Mouse (Mus musculus): ENCODE measurements around the gene Spsb1. TPM values are rescaled to one million over a fixed set of nuclear protein-coding genes. Genes with fewer than 3 reads are reported as not detected.
A peak's percentile ranks its signal among the peaks of the same experiment; 100 is the strongest.

Gene Spsb1
- polyA plus RNA-seq, 1 experiment from 2014 or later: 18.2 TPM

- H3K9me3 ChIP-seq (replicated peaks): no peaks in the 10 kb centered on the region
- 0 out of 2 replicates have a peak, but pooled peaks cover 11% of the 10 kb centered on the region for H3K36me3 ChIP-seq
- H3K4me2 ChIP-seq (replicated peaks): no peak overlapping the region
- H3K27ac ChIP-seq (replicated peaks): no peak overlapping the region
- no peak for ATAC-seq (ENCODE audit: insufficient number of reproducible peaks, low FRiP score, low TSS enrichment, low read depth)
- WGBS: 80% methylated on average over 15 of the region's 15 CpGs
- H3K27me3 ChIP-seq: no peaks in the 10 kb centered on the region
- H3K4me1 ChIP-seq: peaks cover 38% of the 10 kb centered on the region
- no peak overlapping the region for H3K9ac ChIP-seq
- H3K4me3 ChIP-seq (replicated peaks): no peak overlapping the region
These were observed 27.3 kb upstream of the Spsb1 start for GRCm38 (mm10) chr4:149982154-149982553.

DNA sequence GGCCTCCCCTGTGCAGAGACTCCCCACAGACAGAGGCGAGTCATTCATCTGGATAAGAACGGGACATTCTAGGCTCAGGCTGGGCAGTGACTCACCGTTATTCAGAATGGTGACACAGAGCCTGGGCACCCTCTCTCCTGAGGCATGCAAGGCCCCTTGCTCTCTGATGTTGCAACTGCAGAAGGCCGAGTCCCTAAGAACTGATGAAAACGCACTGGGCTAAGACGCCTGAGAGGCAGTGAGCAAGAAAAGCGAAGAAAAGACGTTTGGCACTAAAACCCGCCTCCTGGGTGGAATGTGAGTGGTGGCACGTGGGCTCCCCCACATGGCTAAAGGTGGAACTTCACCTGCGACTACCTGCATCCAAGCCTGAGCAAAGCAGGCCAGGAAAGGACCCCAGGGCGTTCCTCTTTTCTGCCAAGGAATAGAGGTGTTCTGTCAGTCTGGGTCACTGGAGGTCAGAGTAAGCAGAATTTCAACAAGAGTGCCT, 25.0 kb upstream of the Spsb1 start:
- H3K27ac ChIP-seq (replicated peaks): no peak overlapping the region
- H3K9ac ChIP-seq: no peak overlapping the region
- no peaks in the 10 kb centered on the region for H3K9me3 ChIP-seq (replicated peaks)
- H3K4me1 ChIP-seq: peaks cover 38% of the 10 kb centered on the region
- peak; percentile 6; the same call in 1 of the 2 replicates for ATAC-seq (ENCODE audit: insufficient number of reproducible peaks, low FRiP score, low TSS enrichment, low read depth)
- 2% methylated on average over 12 of the region's 12 CpGs for WGBS
- H3K4me2 ChIP-seq (replicated peaks): peak overlapping the region; percentile 45
- H3K36me3 ChIP-seq: 0 out of 2 replicates have a peak, but pooled peaks cover 11% of the 10 kb centered on the region
- H3K4me3 ChIP-seq (replicated peaks): no peak overlapping the region; the same call in 1 of the 2 replicates
- no peaks in the 10 kb centered on the region for H3K27me3 ChIP-seq

GRCm38 (mm10) chr4:149978820-149979219, 24.0 kb upstream of the Spsb1 start:
- Histone ChIP-seq H3K9me3 (replicated peaks) (no peaks in the 10 kb centered on the region), H3K9ac (no peak overlapping the region), H3K27ac (replicated peaks) (no peak overlapping the region), H3K4me3 (replicated peaks) (no peak overlapping the region), H3K27me3 (no peaks in the 10 kb centered on the region), H3K36me3 (0 out of 2 replicates have a peak, but pooled peaks cover 11% of the 10 kb centered on the region), H3K4me1 (peaks cover 38% of the 10 kb centered on the region), H3K4me2 (replicated peaks) (no peak overlapping the region)
- no peak for ATAC-seq (ENCODE audit: insufficient number of reproducible peaks, low FRiP score, low TSS enrichment, low read depth)
- WGBS: 86% methylated on average over 2 of the region's 2 CpGs

- H3K27ac ChIP-seq (replicated peaks): peak overlapping the region; percentile 34; the same call in 1 of the 2 replicates
These were observed 23.1 kb upstream of the Spsb1 start for GRCm38 (mm10) chr4:149977801-149978544.

DNA sequence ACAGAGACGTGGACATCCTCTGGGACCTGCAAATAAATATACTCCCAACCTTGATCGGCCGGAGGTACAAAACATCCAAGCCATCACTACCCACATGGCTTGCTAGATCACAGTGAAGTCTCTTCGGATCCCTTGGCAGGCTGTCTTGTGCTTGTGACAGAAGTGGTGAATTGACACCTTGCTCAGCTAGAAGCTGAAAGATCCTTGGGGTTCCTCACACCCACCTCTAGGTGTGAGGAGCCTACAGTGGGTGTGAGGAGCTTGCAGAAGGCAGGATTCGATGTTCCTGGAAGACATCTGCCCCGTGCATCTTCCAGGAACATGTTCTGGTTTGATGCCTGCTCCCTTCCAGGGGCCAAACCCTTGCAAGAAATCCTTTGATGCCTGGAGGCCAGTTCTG, 22.3 kb upstream of the Spsb1 start:
- WGBS: 73% methylated on average over 6 of the region's 6 CpGs
- H3K9me3 ChIP-seq (replicated peaks): no peaks in the 10 kb centered on the region

More at GRCm38 (mm10) chr4:149977801-149978544, 23.1 kb upstream of the Spsb1 start:
- H3K4me3 ChIP-seq (replicated peaks): no peak overlapping the region
- no peak overlapping the region for H3K9ac ChIP-seq
- H3K4me1 ChIP-seq: peaks cover 38% of the 10 kb centered on the region
- 0 out of 2 replicates have a peak, but pooled peaks cover 11% of the 10 kb centered on the region for H3K36me3 ChIP-seq
- ATAC-seq (ENCODE audit: insufficient number of reproducible peaks, low FRiP score, low TSS enrichment, low read depth): peak; percentile 77
- H3K27me3 ChIP-seq: no peaks in the 10 kb centered on the region
- H3K4me2 ChIP-seq (replicated peaks): no peak overlapping the region
- WGBS: 39% methylated on average over 17 of the region's 17 CpGs
- H3K9me3 ChIP-seq (replicated peaks): no peaks in the 10 kb centered on the region

DNA sequence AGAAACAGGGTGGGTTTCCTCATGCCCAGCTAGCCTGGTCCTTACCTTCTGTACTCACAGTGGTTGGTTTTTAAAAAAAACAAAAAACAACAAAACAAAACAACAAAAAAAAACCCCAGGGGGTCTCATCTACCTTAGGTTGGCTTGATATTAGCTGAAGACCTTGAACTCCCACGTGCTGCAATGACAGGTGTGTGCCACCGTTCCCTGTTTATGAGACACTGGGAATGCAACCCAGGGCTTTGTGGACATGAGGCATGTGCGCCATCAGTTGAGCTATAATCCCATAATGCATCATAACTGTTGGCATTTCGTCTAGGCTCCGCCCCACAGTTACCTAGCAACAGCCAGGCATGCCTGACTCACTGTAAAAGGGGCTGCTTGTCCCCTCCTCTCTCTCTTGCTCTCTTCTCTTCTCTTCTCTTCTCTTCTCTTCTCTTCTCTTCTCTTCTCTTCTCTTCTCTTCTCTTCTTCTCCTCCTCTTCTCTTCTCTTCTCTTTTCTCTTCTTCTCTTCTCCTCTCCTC, 20.9 kb upstream of the Spsb1 start:
- no peak for ATAC-seq (ENCODE audit: insufficient number of reproducible peaks, low FRiP score, low TSS enrichment, low read depth)
- no peak overlapping the region for H3K4me2 ChIP-seq (replicated peaks)
- no peak overlapping the region for H3K9ac ChIP-seq
- H3K27me3 ChIP-seq: no peaks in the 10 kb centered on the region
- H3K9me3 ChIP-seq (replicated peaks): no peaks in the 10 kb centered on the region
- H3K4me1 ChIP-seq: peaks cover 32% of the 10 kb centered on the region
- no peak overlapping the region for H3K4me3 ChIP-seq (replicated peaks)
- no peaks in the 10 kb centered on the region for H3K36me3 ChIP-seq
- 66% methylated on average over 5 of the region's 5 CpGs for WGBS
- no peak overlapping the region for H3K27ac ChIP-seq (replicated peaks)

More for the DNA sequence above, 22.3 kb upstream of the Spsb1 start:
- H3K4me3 ChIP-seq (replicated peaks): no peak overlapping the region
- peaks cover 33% of the 10 kb centered on the region for H3K4me1 ChIP-seq
- no peaks in the 10 kb centered on the region for H3K27me3 ChIP-seq
- ATAC-seq (ENCODE audit: insufficient number of reproducible peaks, low FRiP score, low TSS enrichment, low read depth): no peak
- no peak overlapping the region for H3K27ac ChIP-seq (replicated peaks)
- H3K4me2 ChIP-seq (replicated peaks): no peak overlapping the region
- H3K9ac ChIP-seq: no peak overlapping the region
- 0 out of 2 replicates have a peak, but pooled peaks cover 8% of the 10 kb centered on the region for H3K36me3 ChIP-seq

- H3K36me3 ChIP-seq: no peaks in the 10 kb centered on the region
- no peak overlapping the region for H3K4me3 ChIP-seq (replicated peaks)
- H3K9me3 ChIP-seq (replicated peaks): no peaks in the 10 kb centered on the region
- peaks cover 31% of the 10 kb centered on the region for H3K4me1 ChIP-seq
- no peak overlapping the region for H3K4me2 ChIP-seq (replicated peaks)
- H3K27ac ChIP-seq (replicated peaks): no peak overlapping the region
- WGBS: 66% methylated on average over 8 of the region's 8 CpGs
- no peaks in the 10 kb centered on the region for H3K27me3 ChIP-seq
- H3K9ac ChIP-seq: no peak overlapping the region
- ATAC-seq (ENCODE audit: insufficient number of reproducible peaks, low FRiP score, low TSS enrichment, low read depth): no peak
These were observed 20.4 kb upstream of the Spsb1 start for GRCm38 (mm10) chr4:149975291-149975690.

DNA sequence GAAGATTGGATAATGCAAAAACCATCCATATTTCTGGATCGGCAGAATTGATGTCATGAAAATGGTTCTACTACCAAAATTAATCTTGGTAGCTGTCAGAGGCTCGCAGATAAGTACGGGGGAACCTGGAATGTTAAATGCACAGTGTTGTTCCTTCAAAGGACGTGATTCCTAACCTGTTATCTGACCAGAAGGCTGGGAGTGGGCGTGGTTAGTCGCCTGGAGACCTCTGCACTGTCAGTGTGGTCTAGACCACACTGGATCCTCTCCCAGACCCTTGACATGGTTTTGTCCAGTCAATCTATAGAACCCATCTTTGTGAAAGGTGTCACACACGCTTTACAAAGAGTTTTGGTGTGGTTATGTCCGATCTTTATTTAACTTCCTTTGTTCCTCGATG, 16.6 kb upstream of the Spsb1 start:
- Histone ChIP-seq H3K27ac (replicated peaks) (no peak overlapping the region), H3K9me3 (replicated peaks) (no peaks in the 10 kb centered on the region), H3K4me1 (peaks cover 8% of the 10 kb centered on the region), H3K27me3 (no peaks in the 10 kb centered on the region), H3K4me2 (replicated peaks) (no peak overlapping the region), H3K4me3 (replicated peaks) (no peak overlapping the region), H3K36me3 (no peaks in the 10 kb centered on the region), H3K9ac (no peak overlapping the region)
- no peak for ATAC-seq (ENCODE audit: insufficient number of reproducible peaks, low FRiP score, low TSS enrichment, low read depth)
- 77% methylated on average over 9 of the region's 9 CpGs for WGBS

DNA sequence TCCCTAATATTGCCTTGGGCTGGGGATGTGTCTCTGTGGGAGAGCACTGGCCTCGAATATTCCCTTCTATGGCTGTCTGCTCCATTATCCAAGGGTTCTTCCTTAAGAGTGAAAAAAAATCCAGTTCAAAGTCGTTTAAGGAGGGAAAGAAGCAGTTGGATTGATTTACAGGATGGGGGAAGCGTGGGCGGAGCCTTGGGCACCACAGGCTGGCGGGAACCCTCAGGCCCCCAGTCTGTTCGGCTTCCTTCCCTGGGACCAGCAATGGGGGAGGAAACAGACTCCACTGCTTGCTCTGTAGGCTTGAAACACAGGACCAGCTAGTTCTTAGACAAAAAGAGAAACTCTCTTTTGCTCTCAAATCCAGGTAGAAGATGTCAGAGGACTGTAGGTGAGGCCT, 13.7 kb upstream of the Spsb1 start:
- Histone ChIP-seq H3K9ac (no peak overlapping the region), H3K27ac (replicated peaks) (no peak overlapping the region; the same call in 1 of the 2 replicates)

GRCm38 (mm10) chr4:149966963-149967362, 12.1 kb upstream of the Spsb1 start:
- ATAC-seq (ENCODE audit: insufficient number of reproducible peaks, low FRiP score, low TSS enrichment, low read depth): no peak
- Histone ChIP-seq H3K27ac (replicated peaks) (no peak overlapping the region), H3K9ac (no peak overlapping the region), H3K4me2 (replicated peaks) (no peak overlapping the region), H3K9me3 (replicated peaks) (no peaks in the 10 kb centered on the region), H3K36me3 (no peaks in the 10 kb centered on the region), H3K4me1 (peaks cover 30% of the 10 kb centered on the region), H3K4me3 (replicated peaks) (no peak overlapping the region), H3K27me3 (no peaks in the 10 kb centered on the region)
- 77% methylated on average over 9 of the region's 9 CpGs for WGBS

More for the DNA sequence above, 13.7 kb upstream of the Spsb1 start:
- Histone ChIP-seq H3K9me3 (replicated peaks) (no peaks in the 10 kb centered on the region), H3K4me1 (peaks cover 30% of the 10 kb centered on the region), H3K27me3 (no peaks in the 10 kb centered on the region), H3K36me3 (no peaks in the 10 kb centered on the region), H3K4me2 (replicated peaks) (no peak overlapping the region), H3K4me3 (replicated peaks) (no peak overlapping the region)
- ATAC-seq (ENCODE audit: insufficient number of reproducible peaks, low FRiP score, low TSS enrichment, low read depth): no peak
- WGBS: 21% methylated on average over 6 of the region's 6 CpGs

DNA sequence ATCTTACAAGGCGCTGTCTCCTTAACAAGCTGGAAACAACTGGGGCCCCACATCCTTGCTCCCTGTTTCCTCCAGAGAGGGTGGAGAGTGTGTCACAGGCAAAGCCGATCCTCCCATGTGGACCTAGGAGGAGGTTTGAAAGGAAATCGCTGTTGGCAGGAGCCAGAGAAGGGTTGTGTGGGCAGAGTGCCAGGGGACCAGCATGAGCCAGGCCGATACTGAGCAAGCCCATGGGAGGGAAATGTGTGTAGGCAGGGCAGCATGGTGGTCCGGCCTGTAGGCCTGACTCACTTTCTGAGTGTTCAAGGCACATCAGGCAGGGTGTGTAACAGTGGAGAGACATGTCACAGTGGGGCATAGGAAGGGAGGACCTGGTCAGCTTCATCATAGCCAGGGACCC, 11.4 kb upstream of the Spsb1 start:
- no peak overlapping the region for H3K9ac ChIP-seq
- no peak overlapping the region for H3K4me2 ChIP-seq (replicated peaks)
- H3K9me3 ChIP-seq (replicated peaks): no peaks in the 10 kb centered on the region
- no peaks in the 10 kb centered on the region for H3K27me3 ChIP-seq
- H3K4me1 ChIP-seq: peaks cover 30% of the 10 kb centered on the region
- H3K27ac ChIP-seq (replicated peaks): no peak overlapping the region
- no peak overlapping the region for H3K4me3 ChIP-seq (replicated peaks)
- ATAC-seq (ENCODE audit: insufficient number of reproducible peaks, low FRiP score, low TSS enrichment, low read depth): 0 out of 2 replicates have a peak, but pooled peaks have one; percentile 39
- 39% methylated on average over 5 of the region's 5 CpGs for WGBS
- H3K36me3 ChIP-seq: no peaks in the 10 kb centered on the region

Data from embryonic facial prominence, embryonic 15.5 days (tissue).